Mouse (Mus musculus) Patski (cell line): ENCODE measurements around the gene Cd79a. TPM values are rescaled to one million over a fixed set of nuclear protein-coding genes. Genes with fewer than 3 reads are reported as not detected.

Experiments
- ATAC-seq: fragments of 100-300 bp; one replicate; pipeline ENCODE4 v1.8.0; 2021
- CTCF ChIA-PET: fragments of 350-600 bp; sonication (Branson Sonifier 250); formaldehyde crosslinking; loops from one replicate; lab custom pipeline; 2022; ENCODE audit warnings: inconsistent platforms; lab: Charles Lee
- POLR2A ChIA-PET: fragments of 350-600 bp; sonication (Branson Sonifier 250); formaldehyde crosslinking; loops from one replicate; lab custom pipeline; 2022; ENCODE audit warnings: antibody characterized with exemption, inconsistent platforms; lab: Charles Lee
- DNase-seq: peaks from one replicate; pipeline ENCODE4 v3.0.0-alpha.2; 2011; ENCODE audit warnings: low read depth, low spot score
- H3K27me3 ChIP-seq: fragments of 371-371 bp; one replicate; pipeline ENCODE4 v1.5.1; 2021
- CTCF ChIP-seq: fragments of 100-300 bp; IDR thresholded peaks from one replicate; pipeline ENCODE4 v1.5.1; 2021
- in situ Hi-C: fragments of 300-500 bp; cut with MboI; formaldehyde crosslinking; loops from 3 replicates; pipeline ENCODE4 v1.11.1; 2018; ENCODE audit warnings: low pct_unique_long_range_greater_than_20kb, mixed read lengths
- polyA plus RNA-seq: library from polyadenylated mRNA; unstranded; gene quantifications from one replicate; pipeline ENCODE4 v1.2.3, GENCODE M21; 2021

Cd79a gene
- polyA plus RNA-seq, 1 experiment from 2014 or later = not detected

DNA sequence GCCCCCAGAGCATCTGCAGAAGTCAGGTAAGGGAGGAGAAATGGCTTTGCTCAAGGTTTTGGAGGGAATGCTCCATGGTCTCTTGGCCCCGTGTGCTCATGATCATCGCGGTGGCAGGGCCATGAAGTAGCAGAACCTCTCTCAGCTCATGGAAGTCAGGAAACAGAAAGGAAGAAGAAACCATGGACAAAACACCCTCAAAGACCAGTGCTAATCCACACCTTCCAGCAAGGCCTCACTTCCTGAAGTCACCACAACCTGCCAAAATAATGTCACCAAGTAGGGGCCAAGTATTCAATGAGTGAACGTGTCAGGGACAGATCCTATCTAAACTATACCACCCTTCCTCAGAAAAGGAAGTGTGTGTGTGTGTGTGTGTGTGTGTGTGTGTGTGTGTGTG lies 34.3 kb upstream of the Cd79a start:
- ChIA-PET CTCF (no interaction called here), POLR2A (no interaction called here)
- in situ Hi-C loops = no loop called here
- DNase-seq = no peak
- no peak for TF ChIP-seq CTCF
- ATAC-seq = no peak
- H3K27me3 ChIP-seq = no peaks in the 10 kb centered on the region

DNA sequence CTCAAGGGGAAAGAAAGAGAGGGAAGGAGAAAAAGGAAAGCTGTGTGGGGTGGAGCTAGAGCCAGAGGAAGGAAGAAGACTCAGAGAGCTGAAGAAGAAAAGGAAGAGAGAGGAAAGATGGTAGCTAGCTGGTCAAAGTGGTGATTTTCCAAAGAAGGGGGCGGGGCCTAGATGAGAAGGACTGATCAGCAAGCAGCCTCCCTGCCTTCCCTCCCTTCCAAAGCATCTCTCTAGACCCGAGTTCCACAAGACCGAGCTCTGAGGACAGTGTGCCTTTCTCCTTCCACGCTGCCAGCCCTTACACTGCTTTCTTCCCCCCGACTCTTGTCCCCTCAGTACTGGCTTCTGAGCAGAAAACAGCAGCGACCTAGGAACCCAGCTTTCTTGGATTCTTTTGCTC lies 33.0 kb upstream of the Cd79a start:
- in situ Hi-C loops = no loop called here
- DNase-seq (no peak), ATAC-seq (no peak)
- POLR2A ChIA-PET = no interaction called here
- no peaks in the 10 kb centered on the region for H3K27me3 ChIP-seq
- no peak for TF ChIP-seq CTCF
- CTCF ChIA-PET = interaction anchor here (1.3 kb wide), 1 partner anchor 13 kb away, joined by 3 read pairs; no protein-coding TSS in a partner anchor

DNA sequence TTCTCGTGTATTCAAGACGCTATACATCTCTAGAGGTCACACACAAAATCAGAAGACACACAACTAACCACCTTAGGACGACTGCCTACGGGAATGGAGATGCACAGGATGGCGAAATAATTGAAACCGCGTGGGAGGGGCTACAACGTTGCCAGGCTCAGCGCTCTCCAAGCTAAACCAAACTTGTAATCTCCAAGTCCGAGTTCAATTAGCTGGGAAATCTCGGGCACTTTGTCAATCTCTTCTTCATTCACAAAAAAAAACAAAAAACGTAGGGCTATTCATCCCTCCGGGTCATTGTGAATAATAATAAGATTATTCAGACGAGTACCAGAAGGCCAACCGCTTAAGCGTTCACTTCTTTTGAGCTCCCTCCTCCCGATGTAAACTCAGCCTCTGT lies 28.1 kb upstream of the Cd79a start:
- ChIA-PET POLR2A (interaction anchor here (1.0 to 1.9 kb wide), 2 partner anchors 10 to 18 kb away, joined by 3 to 6 read pairs; no protein-coding TSS in a partner anchor), CTCF (no interaction called here)
- in situ Hi-C loops = no loop called here
- peaks cover 4% of the 10 kb centered on the region for H3K27me3 ChIP-seq
- DNase-seq = no peak
- TF ChIP-seq CTCF = no peak
- ATAC-seq = no peak

DNA sequence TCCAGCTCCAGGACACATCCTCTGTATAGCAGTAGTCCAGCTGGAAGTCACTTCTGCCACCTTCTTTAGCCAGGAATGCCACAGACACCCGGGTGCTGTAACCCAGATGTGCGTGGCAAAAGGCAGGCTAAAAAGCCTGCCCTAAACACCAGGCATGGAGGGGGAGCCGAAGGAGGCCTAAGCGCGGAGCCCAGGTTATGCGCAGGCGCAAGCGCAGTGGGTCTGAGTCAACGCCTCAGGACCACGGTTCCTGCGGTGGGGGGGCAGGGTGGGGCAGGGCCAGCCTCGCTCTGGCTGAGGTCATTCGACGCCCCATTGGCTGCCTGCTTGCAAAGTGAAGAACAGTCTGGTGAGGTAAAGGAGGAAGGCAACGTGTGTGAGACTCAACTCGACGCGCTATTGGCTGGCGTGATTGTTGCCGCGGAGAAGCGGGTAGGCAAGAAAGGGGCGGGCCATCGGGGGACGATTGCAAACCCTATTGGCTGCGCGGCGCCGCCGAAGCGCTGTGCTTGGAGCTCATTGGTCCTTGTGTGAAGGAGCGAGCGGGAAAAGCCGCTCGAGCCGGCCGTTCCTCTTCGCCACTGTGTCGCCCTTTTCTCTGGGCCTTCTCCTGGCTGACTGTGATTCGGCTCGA lies 27.5 kb upstream of the Cd79a start, which contains the start of the genes Lypd4 and Dmrtc2:
Gene Lypd4, minus strand, starts transcription at position 410 of the 634 bp plus-strand sequence.
Gene Dmrtc2, plus strand, starts transcription at position 526 of the 634 bp plus-strand sequence.
- in situ Hi-C loops = no loop called here

DNA sequence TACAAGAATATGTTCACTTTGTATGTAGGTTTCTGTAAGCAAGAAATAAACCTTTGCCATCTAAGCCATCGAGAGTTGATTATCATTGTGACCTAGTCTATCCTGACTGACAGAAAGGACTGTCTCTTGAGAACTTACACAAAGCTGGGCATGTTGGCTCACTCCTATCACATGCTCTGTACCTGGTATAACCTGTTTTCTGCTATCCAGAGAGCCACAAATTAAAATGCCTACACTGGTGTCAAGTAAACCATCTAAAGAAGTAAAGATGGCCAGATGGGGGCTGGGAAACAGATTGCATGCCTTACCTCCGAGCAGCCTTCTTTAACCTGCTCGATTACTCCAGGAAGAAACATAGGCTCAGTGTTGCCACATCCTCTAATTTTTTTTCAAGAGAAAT lies 19.6 kb upstream of the Cd79a start:
- no peak for TF ChIP-seq CTCF
- ChIA-PET POLR2A (no interaction called here), CTCF (interaction anchor here (0.7 to 1.3 kb wide), 2 partner anchors 13 to 175 kb away, joined by 3 read pairs; no protein-coding TSS in a partner anchor)
- ATAC-seq = no peak
- in situ Hi-C loops = no loop called here
- DNase-seq = no peak
- peaks cover 11% of the 10 kb centered on the region for H3K27me3 ChIP-seq

More for the DNA sequence above, 27.5 kb upstream of the Cd79a start, which contains the start of the genes Lypd4 and Dmrtc2:
- TF ChIP-seq CTCF = no peak
- H3K27me3 ChIP-seq = peaks cover 4% of the 10 kb centered on the region
- no peak for DNase-seq
- ChIA-PET CTCF (no interaction called here), POLR2A (interaction anchor here (1.0 to 1.9 kb wide), 2 partner anchors 9 to 18 kb away, joined by 3 to 6 read pairs; no protein-coding TSS in a partner anchor)
- ATAC-seq = no peak

DNA sequence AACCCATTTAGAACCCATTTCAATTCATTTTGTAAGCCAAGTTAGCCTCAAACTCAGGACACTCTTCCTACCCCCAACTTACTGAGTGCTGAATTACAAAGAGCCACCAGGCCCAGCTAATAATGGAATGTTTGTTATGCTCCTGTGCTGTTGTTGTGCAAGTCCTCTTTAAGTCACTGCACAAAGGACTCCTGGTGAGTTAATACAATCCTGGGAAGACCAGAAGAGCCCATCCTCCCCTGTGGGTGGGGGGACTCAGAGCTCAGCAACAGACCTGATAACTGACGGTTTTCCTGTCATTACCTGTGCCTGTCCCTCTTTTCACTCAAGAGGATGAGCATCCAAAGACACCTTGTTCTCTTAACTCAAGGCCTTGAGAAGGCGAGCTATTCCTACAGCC lies 17.6 kb upstream of the Cd79a start:
- ATAC-seq = no peak
- POLR2A ChIA-PET = interaction anchor here (1.4 kb wide), 1 partner anchor 10 kb away, joined by 3 read pairs; the partner anchor contains the start of gene Lypd4
- DNase-seq = no peak
- no peak for TF ChIP-seq CTCF
- CTCF ChIA-PET = interaction anchor here (1.1 to 1.5 kb wide), 3 partner anchors 11 to 63 kb away, joined by 3 to 4 read pairs (median 3); no protein-coding TSS in a partner anchor
- H3K27me3 ChIP-seq = peaks cover 11% of the 10 kb centered on the region
- in situ Hi-C loops = loop anchor here (5.0 kb wide), 1 partner anchor 93 kb away; the partner anchor contains the start of gene Rabac1

DNA sequence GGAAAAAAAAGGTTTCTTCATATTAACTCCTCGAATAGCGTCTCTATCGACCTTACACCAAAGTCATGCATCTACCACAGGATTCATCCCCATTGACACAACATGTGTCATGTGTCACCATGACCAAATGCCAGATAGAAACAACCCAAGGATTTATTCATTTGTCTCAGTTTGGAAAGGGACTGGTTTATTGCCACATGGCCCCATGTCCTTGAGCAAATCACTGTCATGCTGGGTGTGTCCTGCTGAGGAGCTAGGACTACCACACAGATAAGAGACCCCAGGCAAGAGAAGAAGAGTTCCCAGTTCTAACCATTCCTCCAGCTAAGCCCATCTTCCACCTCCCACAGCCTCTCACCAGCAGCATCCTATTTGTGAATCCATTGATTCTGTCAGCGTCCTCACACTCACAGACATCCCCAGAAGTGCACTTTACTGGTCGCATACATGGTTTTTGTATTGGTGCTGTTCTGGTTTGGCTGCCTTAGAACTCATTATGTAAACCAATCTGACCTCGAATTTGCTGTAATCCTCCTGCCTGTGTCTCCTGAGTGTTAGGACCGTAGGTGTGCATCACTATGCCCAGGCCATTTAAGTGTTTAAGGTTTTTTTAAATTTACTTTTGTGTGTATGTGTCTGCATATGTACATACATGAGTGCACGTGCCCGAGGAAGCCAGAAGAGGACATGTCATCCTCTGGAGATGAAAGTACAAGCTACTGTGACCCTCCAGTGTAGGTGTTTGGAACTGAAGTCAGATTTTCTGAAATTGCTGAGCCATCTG lies 14.6 kb upstream of the Cd79a start:
- TF ChIP-seq CTCF = no peak
- CTCF ChIA-PET = interaction anchor here (0.8 to 0.9 kb wide), 2 partner anchors 36 to 38 kb away, joined by 3 read pairs; no protein-coding TSS in a partner anchor
- in situ Hi-C loops = loop anchor here (5.0 kb wide), 1 partner anchor 90 kb away; the partner anchor contains the start of gene Rabac1
- DNase-seq = no peak
- peaks cover 4% of the 10 kb centered on the region for H3K27me3 ChIP-seq
- POLR2A ChIA-PET = no interaction called here
- no peak for ATAC-seq

DNA sequence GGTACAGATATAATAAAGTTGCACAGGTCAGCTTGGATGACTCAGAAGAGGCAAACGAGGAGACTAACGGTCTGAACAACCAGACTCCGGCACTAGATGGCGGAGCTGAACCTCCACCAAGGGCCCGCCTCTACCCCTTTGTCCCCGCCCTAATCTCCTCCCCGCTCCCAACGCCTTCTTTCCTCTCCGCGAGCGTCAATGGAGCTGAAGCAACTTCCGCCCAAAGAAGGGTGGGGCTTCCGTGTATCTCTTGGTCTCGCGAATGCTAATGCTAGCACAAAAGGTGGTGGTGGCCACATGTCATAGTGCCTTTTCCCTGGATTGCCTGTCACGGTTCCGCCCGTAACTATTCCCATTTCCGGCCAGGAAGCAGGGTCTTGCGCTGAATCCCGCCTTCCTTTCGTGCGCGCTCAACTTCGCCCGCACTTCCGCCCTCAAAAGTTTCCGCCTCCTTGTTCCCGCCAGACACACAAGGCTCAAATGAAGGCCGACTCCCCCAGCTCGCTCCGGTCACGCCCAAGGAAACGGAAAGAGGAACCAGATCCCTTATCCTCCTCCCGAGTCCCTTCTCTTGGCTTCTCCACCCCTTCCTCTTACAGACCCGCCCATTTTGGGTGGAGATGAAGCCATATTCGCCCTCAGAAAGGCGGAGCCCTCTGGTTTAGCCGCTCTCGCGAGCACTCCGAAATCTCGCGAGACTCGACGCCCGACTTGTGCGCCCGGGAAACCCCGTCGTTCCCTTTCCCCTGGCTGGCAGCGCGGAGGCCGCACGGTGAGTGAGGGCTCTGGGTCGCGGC lies 13.1 kb upstream of the Cd79a start, which contains the start of gene Rps19:
Gene Rps19, plus strand, starts transcription at position 476 of the 797 bp plus-strand sequence.
- ChIA-PET POLR2A (interaction anchor here (1.1 to 1.2 kb wide), 2 partner anchors 19 to 88 kb away, joined by 3 to 4 read pairs; partner anchors contain the start of gene Rabac1), CTCF (interaction anchor here (2.1 kb wide), 1 partner anchor 20 kb away, joined by 6 read pairs; no protein-coding TSS in a partner anchor)
- in situ Hi-C loops = loop anchor here (5.0 kb wide), 1 partner anchor 88 kb away; the partner anchor contains the start of gene Rabac1
- ATAC-seq (peak; percentile 91), DNase-seq (peak; percentile 99)
- TF ChIP-seq CTCF = no peak
- no peaks in the 10 kb centered on the region for H3K27me3 ChIP-seq

DNA sequence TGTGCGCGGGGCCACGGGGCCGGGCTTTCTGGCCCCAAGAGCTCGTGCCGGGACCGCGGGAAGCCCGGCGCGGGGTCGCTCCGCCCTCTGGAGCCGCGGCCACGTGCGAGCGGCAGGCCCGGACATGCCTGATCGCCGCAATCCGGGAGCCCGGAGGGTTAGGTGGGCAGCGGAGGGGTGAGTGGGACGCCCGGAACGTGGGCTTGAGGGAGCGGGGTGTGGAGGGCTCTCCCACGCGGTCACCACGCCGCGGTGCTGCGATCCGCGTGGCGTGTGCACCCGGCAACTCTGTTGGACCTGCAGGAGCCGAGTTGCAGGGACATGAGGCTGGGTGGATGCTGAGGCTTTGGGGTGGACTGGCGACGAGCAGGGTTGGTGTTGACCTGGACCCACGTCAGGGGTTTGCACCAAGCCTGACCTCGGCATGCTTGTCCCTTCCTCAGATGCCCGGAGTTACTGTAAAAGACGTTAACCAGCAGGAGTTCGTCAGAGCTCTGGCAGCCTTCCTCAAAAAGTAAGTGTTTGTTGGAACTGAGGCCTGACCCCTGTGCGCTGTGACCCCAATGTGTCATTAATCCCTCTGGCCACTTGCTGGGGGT lies 12.4 kb upstream of the Cd79a start:
- ChIA-PET CTCF (interaction anchor here (2.1 kb wide), 1 partner anchor 19 kb away, joined by 6 read pairs; no protein-coding TSS in a partner anchor), POLR2A (interaction anchor here (0.6 to 1.2 kb wide), 2 partner anchors 19 to 20 kb away, joined by 3 read pairs; no protein-coding TSS in a partner anchor)
- H3K27me3 ChIP-seq = no peaks in the 10 kb centered on the region
- in situ Hi-C loops = loop anchor here (5.0 kb wide), 1 partner anchor 88 kb away; the partner anchor contains the start of gene Rabac1
- TF ChIP-seq CTCF = no peak
- ATAC-seq = no peak
- DNase-seq = no peak
